Mouse (Mus musculus): ENCODE results near the gene Nupl1. TPM values are rescaled to one million over a fixed set of nuclear protein-coding genes. Genes with fewer than 3 reads are reported as not detected.

Nupl1 gene
- polyA plus RNA-seq (2011; ENCODE audit: insufficient read depth, insufficient read length, low read depth, missing spikeins), result not detected in 2 replicates

- H3K27ac ChIP-seq (ENCODE audit: insufficient read depth, low read length), result peak within 1 kb of the TSS; percentile 64
- no peaks in the 10 kb centered on the region for H3K4me1 ChIP-seq (ENCODE audit: control insufficient read depth, insufficient read depth, low read length)
- no peak for TF ChIP-seq CTCF (IDR thresholded peaks at IDR 0.05; ENCODE audit: low read depth, low read length)
- TF ChIP-seq POLR2A (IDR thresholded peaks at IDR 0.05; ENCODE audit: insufficient read depth, low read length), result peak; percentile 50
- H3K9me3 ChIP-seq (replicated peaks; ENCODE audit: control insufficient read depth, insufficient read depth, low read length, poor library complexity, severe bottlenecking), result no peaks in the 10 kb centered on the region
- peak within 1 kb of the TSS; percentile 87 for H3K4me3 ChIP-seq (ENCODE audit: low read depth, low read length)
- peak within 1 kb of the TSS; percentile 87 for H3K9ac ChIP-seq (ENCODE audit: low read depth, poor library complexity, severe bottlenecking)
- H3K27me3 ChIP-seq (ENCODE audit: control insufficient read depth, insufficient read depth, low read length, poor library complexity, severe bottlenecking), result no peaks in the 10 kb centered on the region
- H3K36me3 ChIP-seq (ENCODE audit: control insufficient read depth, insufficient read depth, low read length, poor library complexity, severe bottlenecking), result peaks cover 3% of the 10 kb centered on the region; the same call in 1 of the 2 replicates
Measured at GRCm38 (mm10) chr14:60251281-60252003, at the start of gene Nupl1, which contains the start of gene Gm49336. Gene Nupl1, minus strand, starts transcription at chr14:60251431. Gene Gm49336, minus strand, starts transcription at chr14:60251507.

- Histone ChIP-seq H3K9me3 (replicated peaks; ENCODE audit: control insufficient read depth, insufficient read depth, low read length, poor library complexity, severe bottlenecking) (no peaks in the 10 kb centered on the region), H3K27me3 (ENCODE audit: control insufficient read depth, insufficient read depth, low read length, poor library complexity, severe bottlenecking) (no peaks in the 10 kb centered on the region), H3K9ac (ENCODE audit: low read depth, poor library complexity, severe bottlenecking) (no peak overlapping the region), H3K27ac (ENCODE audit: insufficient read depth, low read length) (no peak overlapping the region), H3K4me3 (ENCODE audit: low read depth, low read length) (no peak overlapping the region), H3K36me3 (ENCODE audit: control insufficient read depth, insufficient read depth, low read length, poor library complexity, severe bottlenecking) (no peaks in the 10 kb centered on the region; the same call in 1 of the 2 replicates), H3K4me1 (ENCODE audit: control insufficient read depth, insufficient read depth, low read length) (no peaks in the 10 kb centered on the region)
- TF ChIP-seq EP300 (IDR thresholded peaks at IDR 0.05; ENCODE audit: insufficient read depth, low read depth, low read length) (no peak), POLR2A (IDR thresholded peaks at IDR 0.05; ENCODE audit: insufficient read depth, low read length) (no peak), CTCF (IDR thresholded peaks at IDR 0.05; ENCODE audit: low read depth, low read length) (no peak)
Measured at GRCm38 (mm10) chr14:60301024-60301423, 49.8 kb upstream of the Nupl1 start.

GRCm38 (mm10) chr14:60300224-60300991 is 49.2 kb upstream of the Nupl1 start:
- H3K9ac ChIP-seq (ENCODE audit: low read depth, poor library complexity, severe bottlenecking), result no peak overlapping the region
- H3K4me3 ChIP-seq (ENCODE audit: low read depth, low read length), result no peak overlapping the region
- no peaks in the 10 kb centered on the region for H3K27me3 ChIP-seq (ENCODE audit: control insufficient read depth, insufficient read depth, low read length, poor library complexity, severe bottlenecking)
- H3K36me3 ChIP-seq (ENCODE audit: control insufficient read depth, insufficient read depth, low read length, poor library complexity, severe bottlenecking), result no peaks in the 10 kb centered on the region; the same call in 1 of the 2 replicates
- no peaks in the 10 kb centered on the region for H3K9me3 ChIP-seq (replicated peaks; ENCODE audit: control insufficient read depth, insufficient read depth, low read length, poor library complexity, severe bottlenecking)
- TF ChIP-seq CTCF (IDR thresholded peaks at IDR 0.05; ENCODE audit: low read depth, low read length) (peak; percentile 22), EP300 (IDR thresholded peaks at IDR 0.05; ENCODE audit: insufficient read depth, low read depth, low read length) (no peak)
- no peak overlapping the region for H3K27ac ChIP-seq (ENCODE audit: insufficient read depth, low read length)
- no peaks in the 10 kb centered on the region for H3K4me1 ChIP-seq (ENCODE audit: control insufficient read depth, insufficient read depth, low read length)

- Histone ChIP-seq H3K9ac (ENCODE audit: low read depth, poor library complexity, severe bottlenecking) (no peak overlapping the region), H3K4me3 (ENCODE audit: low read depth, low read length) (no peak overlapping the region), H3K9me3 (replicated peaks; ENCODE audit: control insufficient read depth, insufficient read depth, low read length, poor library complexity, severe bottlenecking) (no peaks in the 10 kb centered on the region), H3K27ac (ENCODE audit: insufficient read depth, low read length) (no peak overlapping the region), H3K36me3 (ENCODE audit: control insufficient read depth, insufficient read depth, low read length, poor library complexity, severe bottlenecking) (no peaks in the 10 kb centered on the region), H3K4me1 (ENCODE audit: control insufficient read depth, insufficient read depth, low read length) (no peaks in the 10 kb centered on the region), H3K27me3 (ENCODE audit: control insufficient read depth, insufficient read depth, low read length, poor library complexity, severe bottlenecking) (no peaks in the 10 kb centered on the region)
- TF ChIP-seq EP300 (IDR thresholded peaks at IDR 0.05; ENCODE audit: insufficient read depth, low read depth, low read length) (no peak), CTCF (IDR thresholded peaks at IDR 0.05; ENCODE audit: low read depth, low read length) (no peak), POLR2A (IDR thresholded peaks at IDR 0.05; ENCODE audit: insufficient read depth, low read length) (no peak)
Measured at GRCm38 (mm10) chr14:60295531-60295930, 44.3 kb upstream of the Nupl1 start.

GRCm38 (mm10) chr14:60290363-60290762 is 39.1 kb upstream of the Nupl1 start:
- no peak overlapping the region for H3K9ac ChIP-seq (ENCODE audit: low read depth, poor library complexity, severe bottlenecking)

More at GRCm38 (mm10) chr14:60290363-60290762, 39.1 kb upstream of the Nupl1 start:
- Histone ChIP-seq H3K27me3 (ENCODE audit: control insufficient read depth, insufficient read depth, low read length, poor library complexity, severe bottlenecking) (no peaks in the 10 kb centered on the region), H3K4me3 (ENCODE audit: low read depth, low read length) (no peak overlapping the region), H3K4me1 (ENCODE audit: control insufficient read depth, insufficient read depth, low read length) (no peaks in the 10 kb centered on the region), H3K9me3 (replicated peaks; ENCODE audit: control insufficient read depth, insufficient read depth, low read length, poor library complexity, severe bottlenecking) (no peaks in the 10 kb centered on the region), H3K36me3 (ENCODE audit: control insufficient read depth, insufficient read depth, low read length, poor library complexity, severe bottlenecking) (no peaks in the 10 kb centered on the region), H3K27ac (ENCODE audit: insufficient read depth, low read length) (no peak overlapping the region)
- TF ChIP-seq CTCF (IDR thresholded peaks at IDR 0.05; ENCODE audit: low read depth, low read length) (no peak), EP300 (IDR thresholded peaks at IDR 0.05; ENCODE audit: insufficient read depth, low read depth, low read length) (no peak), POLR2A (IDR thresholded peaks at IDR 0.05; ENCODE audit: insufficient read depth, low read length) (no peak)

Data from ES-Bruce4 (cell line).